Mouse (Mus musculus) hindbrain, embryonic 14.5 days (tissue): ENCODE results near the gene Tnni1. TPM values are rescaled to one million over a fixed set of nuclear protein-coding genes. Genes with fewer than 3 reads are reported as not detected.
A peak's percentile ranks its signal among the peaks of the same experiment; 100 is the strongest.

Source experiments
- ATAC-seq: fragments of 200-750 bp; cut with Nextera tagmentation; 2 replicates; pipeline ENCODE4 v1.8.0; 2017; ENCODE audit warnings: moderate number of reproducible peaks, mild to moderate bottlenecking, moderate TSS enrichment, moderate library complexity; ENCODE audit not compliant: low FRiP score
- DNase-seq: peaks from one replicate; pipeline ENCODE4 v3.0.0-alpha.2; 2015; ENCODE audit warnings: low spot score
- H3K27ac ChIP-seq: fragments of 300-500 bp; sonication (generic); 2 replicates; pipeline ENCODE4 v1.5.1; 2014; ENCODE audit warnings: mild to moderate bottlenecking, moderate library complexity
- H3K27me3 ChIP-seq: fragments of 300-500 bp; sonication (generic); 2 replicates; pipeline ENCODE4 v1.6.1; 2014; ENCODE audit warnings: mild to moderate bottlenecking, low read length, mixed read lengths; ENCODE audit not compliant: control insufficient read depth, insufficient read depth
- H3K36me3 ChIP-seq: fragments of 300-500 bp; sonication (generic); replicated peaks from 2 replicates; pipeline ENCODE4 v1.6.1; 2014; ENCODE audit not compliant: control insufficient read depth, insufficient read depth
- H3K4me1 ChIP-seq: fragments of 300-500 bp; sonication (generic); replicated peaks from 2 replicates; pipeline ENCODE4 v1.6.1; 2014; ENCODE audit warnings: antibody characterized with exemption, low read length, mixed read lengths; ENCODE audit not compliant: control insufficient read depth, insufficient read depth
- H3K4me2 ChIP-seq: fragments of 300-500 bp; sonication (generic); replicated peaks from 2 replicates; pipeline ENCODE4 v1.6.1; 2014; ENCODE audit warnings: mild to moderate bottlenecking, moderate library complexity
- H3K4me3 ChIP-seq: fragments of 300-500 bp; sonication (generic); replicated peaks from 2 replicates; pipeline ENCODE4 v1.5.1; 2014; ENCODE audit warnings: mild to moderate bottlenecking, low read length
- H3K9ac ChIP-seq: fragments of 300-500 bp; sonication (generic); 2 replicates; pipeline ENCODE4 v1.6.1; 2014
- H3K9me3 ChIP-seq: fragments of 300-500 bp; sonication (generic); 2 replicates; pipeline ENCODE4 v1.6.1; 2016; ENCODE audit warnings: low read length; ENCODE audit not compliant: control insufficient read depth
- WGBS: fragments of 180-500 bp; shearing (Covaris S2); extraction: QIAGEN DNeasy Blood & Tissue Kit; methylation state at CpG from one replicate; pipeline ENCODE4 v1.1.7; 2014; 5-methylcytosine and 5-hydroxymethylcytosine counted together
- polyA plus RNA-seq: library from polyadenylated mRNA; unstranded; fragments of >200 nt; fragmentation: Nextera tagmentation; extraction: Ambion mirVana; gene quantifications from 2 replicates; pipeline ENCODE4 v1.2.1, GENCODE M21; 2014

Gene Tnni1
- polyA plus RNA-seq, 1 experiment from 2014 or later: 1.7 TPM

DNA sequence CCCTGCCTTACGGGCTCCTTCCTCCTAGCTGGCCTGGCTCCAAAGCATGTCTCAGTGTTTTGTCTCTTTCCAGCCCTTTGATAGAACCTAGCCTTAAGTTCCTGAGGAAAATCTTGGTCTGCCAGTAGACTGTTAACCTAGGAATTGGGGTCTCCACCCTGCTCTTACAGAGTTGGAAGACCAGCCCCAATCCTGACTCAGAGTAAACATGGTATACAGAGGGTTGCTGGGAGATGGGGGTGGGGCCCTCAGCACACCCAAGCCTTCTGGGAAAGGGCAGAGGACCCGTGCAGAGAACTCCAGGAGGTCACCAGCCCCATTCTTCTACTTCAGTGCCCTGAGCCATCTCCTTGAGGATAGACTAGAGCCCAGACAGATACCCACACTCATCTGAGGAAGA, 33.4 kb downstream of the Tnni1 start:
- 46% methylated on average over 2 of the region's 2 CpGs for WGBS
- Histone ChIP-seq H3K4me3 (no peak overlapping the region), H3K36me3 (no peaks in the 10 kb centered on the region), H3K9me3 (no peaks in the 10 kb centered on the region), H3K27ac (no peak overlapping the region), H3K4me2 (no peak overlapping the region), H3K9ac (no peak overlapping the region), H3K4me1 (no peaks in the 10 kb centered on the region), H3K27me3 (peaks cover 23% of the 10 kb centered on the region)
- DNase-seq: no peak
- no peak for ATAC-seq

DNA sequence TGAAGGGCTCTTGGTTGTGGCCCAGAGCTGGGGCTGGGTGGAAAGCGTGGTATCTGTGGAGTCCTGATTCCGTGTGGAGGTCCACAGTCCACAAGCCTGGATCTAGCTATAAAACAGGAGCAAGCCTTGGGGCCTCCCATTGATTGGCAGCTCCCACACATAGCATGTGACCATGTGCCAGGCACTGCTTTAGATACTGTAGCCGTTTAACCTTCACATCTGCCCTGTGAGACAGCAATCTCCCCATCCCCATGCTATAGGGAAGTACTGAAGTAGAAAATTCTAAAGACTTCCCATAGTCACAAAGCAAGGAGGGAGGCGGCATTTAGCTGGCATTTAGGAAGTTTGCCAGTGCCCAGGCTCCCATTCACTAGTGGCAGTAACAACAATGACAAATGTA, 33.8 kb downstream of the Tnni1 start:
- H3K9ac ChIP-seq: no peak overlapping the region
- H3K27ac ChIP-seq: no peak overlapping the region
- DNase-seq (no peak), ATAC-seq (no peak; the same call in 1 of the 2 replicates)
- 59% methylated on average over 4 of the region's 4 CpGs for WGBS
- peaks cover 28% of the 10 kb centered on the region for H3K27me3 ChIP-seq
- H3K4me1 ChIP-seq: peaks cover 2% of the 10 kb centered on the region; the same call in 1 of the 2 replicates
- H3K4me3 ChIP-seq: no peak overlapping the region
- no peaks in the 10 kb centered on the region for H3K9me3 ChIP-seq
- no peak overlapping the region for H3K4me2 ChIP-seq
- no peaks in the 10 kb centered on the region for H3K36me3 ChIP-seq

DNA sequence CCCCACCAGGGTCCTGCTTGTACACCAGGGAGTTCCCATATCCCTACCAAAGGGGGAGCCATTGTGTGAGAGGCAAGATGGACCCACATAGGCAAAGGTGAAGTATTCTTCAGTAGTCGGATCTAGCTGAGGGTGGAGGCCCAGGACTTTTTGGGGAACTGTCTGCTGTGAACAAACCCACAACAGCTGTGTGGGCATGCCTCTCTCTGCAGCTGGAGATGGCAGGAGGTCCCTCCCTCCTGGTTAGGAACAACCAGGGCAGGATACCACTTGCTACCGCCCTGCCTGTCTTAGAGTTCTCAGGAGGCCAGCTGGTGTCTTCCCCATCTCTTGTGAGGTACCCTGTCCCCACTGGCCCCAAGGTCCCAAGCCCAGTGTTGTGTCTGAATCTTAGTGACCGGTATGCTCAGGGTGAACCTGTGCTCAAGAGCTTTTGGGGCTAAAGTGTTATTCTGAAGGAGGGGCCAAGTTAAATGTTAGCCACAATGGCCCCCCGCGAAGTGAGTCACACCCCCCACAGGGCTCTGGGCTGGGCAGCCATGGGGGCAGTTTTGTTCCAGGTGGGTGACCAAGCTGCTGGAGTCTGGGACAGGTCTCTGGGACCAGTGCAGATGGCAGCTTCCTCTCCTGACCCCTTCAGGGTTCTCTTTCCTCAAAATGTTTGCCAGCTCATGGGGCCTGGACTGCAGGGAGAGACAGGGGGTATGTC, 34.6 kb downstream of the Tnni1 start:
- peaks cover 10% of the 10 kb centered on the region for H3K4me1 ChIP-seq
- no peak for ATAC-seq
- no peak overlapping the region for H3K4me2 ChIP-seq
- H3K9ac ChIP-seq: no peak overlapping the region
- no peaks in the 10 kb centered on the region for H3K36me3 ChIP-seq
- no peak overlapping the region for H3K27ac ChIP-seq
- H3K9me3 ChIP-seq: no peaks in the 10 kb centered on the region
- H3K27me3 ChIP-seq: peaks cover 30% of the 10 kb centered on the region
- DNase-seq: no peak
- no peak overlapping the region for H3K4me3 ChIP-seq
- 83% methylated on average over 5 of the region's 5 CpGs for WGBS

DNA sequence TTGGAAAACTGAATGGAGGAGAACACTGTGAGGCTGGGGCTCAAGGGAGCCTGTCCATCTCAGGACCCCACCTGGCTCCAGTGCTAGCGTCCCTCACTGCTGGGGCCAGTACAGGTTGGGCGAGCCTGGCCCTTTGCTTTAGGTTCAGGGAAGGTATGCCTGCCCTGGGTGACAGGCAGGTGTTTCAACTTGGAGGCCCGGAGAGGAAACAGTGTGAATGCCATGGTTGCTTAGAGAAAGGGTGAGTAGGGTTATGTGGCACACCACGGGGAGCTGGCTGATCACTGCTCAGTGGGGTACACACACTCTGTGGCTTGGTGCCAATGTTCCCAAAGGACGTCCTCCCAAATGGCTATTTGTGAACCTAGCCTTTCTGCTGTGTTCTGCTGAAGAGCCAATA, 35.3 kb downstream of the Tnni1 start:
- peaks cover 11% of the 10 kb centered on the region for H3K4me1 ChIP-seq
- peaks cover 34% of the 10 kb centered on the region for H3K27me3 ChIP-seq
- no peaks in the 10 kb centered on the region for H3K36me3 ChIP-seq
- no peak overlapping the region for H3K9ac ChIP-seq
- DNase-seq (no peak), ATAC-seq (no peak)
- no peak overlapping the region for H3K4me2 ChIP-seq
- no peaks in the 10 kb centered on the region for H3K9me3 ChIP-seq
- WGBS: 76% methylated on average over 5 of the region's 5 CpGs
- H3K4me3 ChIP-seq: no peak overlapping the region
- H3K27ac ChIP-seq: no peak overlapping the region

DNA sequence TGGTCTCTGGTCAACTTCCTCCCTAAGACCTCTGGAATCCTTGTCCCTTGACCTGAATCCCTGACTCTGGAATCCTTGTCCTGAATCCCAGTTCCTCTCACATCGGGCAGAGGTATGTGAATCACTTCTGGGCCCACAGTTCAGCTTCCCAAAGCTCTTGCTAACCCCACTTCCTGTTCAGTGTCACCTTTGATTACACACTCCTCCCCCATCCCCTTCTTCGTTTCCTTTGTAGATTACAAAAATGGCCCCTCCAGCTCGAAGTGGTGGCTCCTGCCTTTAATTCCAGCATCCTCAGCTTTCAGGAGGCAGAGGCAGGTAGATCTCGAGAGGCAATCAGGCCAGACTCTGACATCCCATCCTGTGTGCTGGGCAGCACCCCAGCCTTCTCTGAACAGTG, 38.4 kb downstream of the Tnni1 start:
- Histone ChIP-seq H3K36me3 (no peaks in the 10 kb centered on the region), H3K27me3 (peaks cover 49% of the 10 kb centered on the region), H3K4me3 (no peak overlapping the region), H3K9me3 (no peaks in the 10 kb centered on the region), H3K4me2 (no peak overlapping the region), H3K4me1 (peaks cover 11% of the 10 kb centered on the region), H3K9ac (no peak overlapping the region), H3K27ac (no peak overlapping the region)
- DNase-seq (no peak), ATAC-seq (no peak)
- WGBS: 80% methylated on average over 4 of the region's 4 CpGs

DNA sequence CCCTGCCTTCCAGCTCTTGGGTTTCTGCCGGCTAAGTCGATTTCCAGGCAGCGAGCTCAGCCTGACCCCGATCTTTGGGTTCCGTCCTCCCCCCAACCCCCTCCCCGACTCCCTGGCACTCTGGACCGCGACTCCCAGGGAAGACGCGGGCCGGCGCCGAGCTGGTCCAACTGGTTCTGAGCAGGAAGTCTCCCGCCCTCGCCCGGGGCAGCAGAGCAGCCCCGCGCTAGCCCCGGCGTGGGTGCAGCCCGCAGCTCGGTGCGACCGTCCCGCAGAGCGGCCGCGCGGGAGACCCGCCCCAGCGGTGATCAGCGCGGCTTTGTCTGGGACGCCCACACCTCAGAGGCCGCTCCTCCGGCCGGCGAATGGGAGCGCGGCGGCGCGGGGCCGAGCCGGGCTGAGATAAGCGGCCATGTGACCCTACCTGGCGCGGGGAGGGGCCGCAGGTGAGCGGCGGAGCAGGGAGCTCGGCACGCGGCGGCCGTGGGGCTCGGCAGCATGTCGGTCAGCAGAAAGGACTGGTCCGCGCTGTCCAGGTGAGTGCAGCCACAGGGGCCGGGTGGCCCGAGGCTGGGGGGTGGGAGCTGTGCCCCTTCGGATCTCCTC, 39.4 kb downstream of the Tnni1 start, which contains the start of gene Lad1:
Gene Lad1, plus strand, starts transcription at position 118 of the 606 bp plus-strand sequence.
- peak within 1 kb of the TSS; percentile 65 for H3K9ac ChIP-seq
- ATAC-seq (peak; percentile 61), DNase-seq (no peak)
- H3K4me2 ChIP-seq: peak within 1 kb of the TSS; percentile 98
- H3K27ac ChIP-seq: no peak within 1 kb of the TSS
- no peaks in the 10 kb centered on the region for H3K9me3 ChIP-seq
- H3K4me1 ChIP-seq: peaks cover 11% of the 10 kb centered on the region
- H3K27me3 ChIP-seq: peaks cover 49% of the 10 kb centered on the region
- no peaks in the 10 kb centered on the region for H3K36me3 ChIP-seq
- H3K4me3 ChIP-seq: peak within 1 kb of the TSS; percentile 55
- WGBS: under 1% methylated on average over 63 of the region's 63 CpGs

DNA sequence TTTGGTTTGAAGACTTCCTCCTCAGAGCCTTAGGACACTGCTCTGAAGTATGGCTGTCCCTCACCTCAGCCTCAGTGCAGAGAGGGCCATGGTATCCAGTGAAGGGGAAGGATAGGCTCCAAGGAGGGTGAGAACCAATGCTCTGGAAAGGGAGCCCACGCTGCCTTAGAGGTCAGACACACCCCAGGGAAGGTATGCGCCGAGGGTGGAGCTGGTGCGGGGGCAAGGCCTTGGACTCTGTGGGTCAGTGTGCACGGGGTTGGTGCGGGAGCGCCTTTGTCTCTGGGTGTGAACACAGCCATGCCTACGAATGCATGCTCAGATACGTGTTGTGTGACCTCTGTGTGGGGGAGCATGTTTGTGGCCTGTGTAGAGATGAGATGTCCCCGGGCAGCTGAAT, 40.8 kb downstream of the Tnni1 start:
- Histone ChIP-seq H3K4me3 (no peak overlapping the region), H3K4me1 (peaks cover 11% of the 10 kb centered on the region), H3K27me3 (peaks cover 49% of the 10 kb centered on the region), H3K9me3 (no peaks in the 10 kb centered on the region), H3K4me2 (no peak overlapping the region), H3K27ac (no peak overlapping the region), H3K36me3 (no peaks in the 10 kb centered on the region), H3K9ac (no peak overlapping the region)
- DNase-seq (no peak), ATAC-seq (no peak)
- WGBS: 84% methylated on average over 10 of the region's 10 CpGs

DNA sequence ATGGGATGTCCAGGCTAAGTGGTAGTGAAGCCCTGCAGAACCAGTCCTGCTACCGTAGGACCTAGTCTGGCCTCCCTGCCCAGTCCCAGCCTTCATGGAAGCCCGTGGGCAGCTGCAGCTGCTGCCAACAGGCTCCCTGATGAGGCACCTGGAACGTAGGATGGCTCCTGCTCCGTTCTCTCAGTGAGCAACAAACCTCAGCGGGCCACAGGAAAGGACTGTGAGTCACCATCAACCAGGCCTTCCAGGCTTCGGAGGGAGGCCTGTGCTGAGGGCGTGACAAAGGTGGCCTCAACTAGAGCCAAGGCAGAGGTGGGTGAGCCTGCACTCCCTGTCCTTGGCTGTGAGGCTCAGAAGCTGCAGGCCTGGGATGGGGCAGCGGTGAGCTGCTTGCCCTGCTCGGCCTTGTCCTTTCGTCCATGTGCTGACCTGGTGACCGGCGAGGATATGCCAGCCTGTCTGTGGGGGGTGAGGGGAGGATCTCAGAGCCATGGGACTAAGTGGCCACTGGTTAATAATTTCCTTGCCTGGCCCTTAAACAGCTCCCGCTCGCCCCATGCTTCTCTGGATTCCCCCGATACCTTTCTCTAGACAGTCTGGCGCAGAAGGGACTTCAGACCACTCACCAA, 41.6 kb downstream of the Tnni1 start:
- Histone ChIP-seq H3K9ac (no peak overlapping the region), H3K4me3 (no peak overlapping the region), H3K9me3 (no peaks in the 10 kb centered on the region), H3K36me3 (no peaks in the 10 kb centered on the region), H3K4me2 (no peak overlapping the region), H3K27ac (no peak overlapping the region), H3K27me3 (peaks cover 44% of the 10 kb centered on the region), H3K4me1 (peaks cover 11% of the 10 kb centered on the region)
- 72% methylated on average over 16 of the region's 16 CpGs for WGBS
- DNase-seq (no peak), ATAC-seq (no peak)

DNA sequence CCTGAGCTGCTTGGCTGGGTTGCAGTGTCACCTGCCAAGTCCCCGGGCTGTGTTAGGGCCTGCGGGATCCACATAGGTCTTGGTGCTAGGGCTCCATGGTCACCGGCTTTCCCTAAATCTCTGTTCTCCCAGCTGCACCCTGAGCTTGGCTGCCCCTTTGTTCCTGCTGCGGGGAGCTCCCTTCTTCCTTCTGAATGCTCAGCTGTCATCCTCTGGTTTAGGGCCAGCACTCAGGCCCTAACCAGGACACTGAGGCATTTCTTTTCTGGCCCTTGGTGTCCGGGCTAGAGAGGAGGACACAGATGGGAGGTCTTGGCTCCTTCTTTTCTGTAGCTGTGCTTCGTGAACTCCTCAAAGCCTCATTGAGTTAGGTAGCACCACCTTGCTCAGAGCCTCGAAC, 42.5 kb downstream of the Tnni1 start:
- H3K9ac ChIP-seq: no peak overlapping the region

More for the DNA sequence above, 42.5 kb downstream of the Tnni1 start:
- no peak for DNase-seq
- no peaks in the 10 kb centered on the region for H3K36me3 ChIP-seq
- WGBS: 80% methylated on average over 7 of the region's 7 CpGs
- no peak for ATAC-seq
- H3K4me1 ChIP-seq: peaks cover 11% of the 10 kb centered on the region
- H3K27ac ChIP-seq: no peak overlapping the region
- no peak overlapping the region for H3K4me2 ChIP-seq
- peaks cover 34% of the 10 kb centered on the region for H3K27me3 ChIP-seq
- H3K4me3 ChIP-seq: no peak overlapping the region
- H3K9me3 ChIP-seq: no peaks in the 10 kb centered on the region
